Mouse (Mus musculus): Measurements from ENCODE around the gene Otulin.

Otulin gene

GRCm38 (mm10) chr15:27497300-27497997 is 133.0 kb downstream of the Otulin start:
- DNase-seq: no peak

GRCm38 (mm10) chr15:27496596-27497299 is 133.7 kb downstream of the Otulin start:
- DNase-seq: no peak

- DNase-seq: no peak
Measured at GRCm38 (mm10) chr15:27495981-27496401, 134.5 kb downstream of the Otulin start.

GRCm38 (mm10) chr15:27493516-27493915 is 137.0 kb downstream of the Otulin start:
- no peak for DNase-seq

- DNase-seq: no peak
Measured at GRCm38 (mm10) chr15:27492734-27493133, 137.8 kb downstream of the Otulin start.

All from kidney, adult 8-10 months (tissue).